Mouse (Mus musculus): ENCODE results near the gene Usf3. TPM values are rescaled to one million over a fixed set of nuclear protein-coding genes. Genes with fewer than 3 reads are reported as not detected.

The Usf3 gene
- polyA plus RNA-seq, 1 experiment: 10.9 TPM

GRCm38 (mm10) chr16:44138979-44139535, 34.0 kb upstream of the Usf3 start:
- no peak for TF ChIP-seq CTCF (IDR thresholded peaks at IDR 0.05; ENCODE audit: insufficient read depth, low read length)
- no peak for TF ChIP-seq POLR2A (IDR thresholded peaks at IDR 0.05; ENCODE audit: borderline replicate concordance, extremely low read depth, low read depth, low read length)
- WGBS: under 1% methylated on average over 25 of the region's 25 CpGs
- DNase-seq: peak; percentile 89
- peaks cover 3% of the 10 kb centered on the region for H3K4me1 ChIP-seq (ENCODE audit: control insufficient read depth, insufficient read depth, low read length)
- H3K4me3 ChIP-seq (replicated peaks; ENCODE audit: extremely low read depth, low read depth, low read length): peak overlapping the region; percentile 82

- peak; percentile 87 for DNase-seq
- peak; percentile 87; the same call in 1 of the 2 replicates for TF ChIP-seq POLR2A (IDR thresholded peaks at IDR 0.05; ENCODE audit: borderline replicate concordance, extremely low read depth, low read depth, low read length)
- TF ChIP-seq CTCF (IDR thresholded peaks at IDR 0.05; ENCODE audit: insufficient read depth, low read length): no peak
- Histone ChIP-seq H3K4me3 (replicated peaks; ENCODE audit: extremely low read depth, low read depth, low read length) (peak within 1 kb of the TSS; percentile 82), H3K4me1 (ENCODE audit: control insufficient read depth, insufficient read depth, low read length) (peaks cover 3% of the 10 kb centered on the region)
- under 1% methylated on average over 68 of the region's 71 CpGs for WGBS
Measured at GRCm38 (mm10) chr16:44139536-44140185, 33.4 kb upstream of the Usf3 start, which contains the start of the genes Atp6v1a and Naa50. Gene Atp6v1a, minus strand, starts transcription at chr16:44139705. Gene Naa50, plus strand, starts transcription at chr16:44139830.

DNA sequence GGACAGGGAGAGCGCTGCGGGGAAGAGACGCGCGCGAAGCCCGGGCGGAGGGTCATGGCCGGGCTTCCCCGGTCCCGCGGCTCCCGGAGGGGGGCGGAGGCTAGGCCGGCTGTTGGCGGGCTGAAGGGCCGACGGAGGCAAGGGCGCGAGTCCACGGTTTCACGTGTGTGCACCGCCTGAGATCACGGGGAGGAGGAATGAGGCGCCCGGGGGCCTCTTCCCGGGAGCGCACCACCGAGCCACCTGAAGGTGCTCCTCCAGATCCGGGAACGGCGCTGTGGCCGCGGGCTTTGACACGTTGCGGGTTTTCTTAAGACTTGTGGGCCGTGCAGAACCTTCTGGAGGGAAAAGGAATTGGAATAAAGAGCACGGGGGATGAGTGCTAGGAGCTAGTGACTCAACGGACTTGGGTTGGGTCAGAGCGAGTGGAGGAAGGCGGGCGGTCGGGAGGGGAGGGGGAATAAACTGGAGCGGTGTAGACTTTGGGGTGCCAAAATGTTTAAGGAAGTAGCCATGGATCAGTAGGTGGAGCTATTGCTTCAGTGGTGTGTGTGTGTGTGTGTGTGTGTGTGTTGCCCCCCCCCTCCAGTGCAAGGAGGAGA, 32.8 kb upstream of the Usf3 start:
- 0 out of 2 replicates have a peak, but pooled peaks have one; percentile 7 for TF ChIP-seq CTCF (IDR thresholded peaks at IDR 0.05; ENCODE audit: insufficient read depth, low read length)
- TF ChIP-seq POLR2A (IDR thresholded peaks at IDR 0.05; ENCODE audit: borderline replicate concordance, extremely low read depth, low read depth, low read length): no peak; the same call in 1 of the 2 replicates
- WGBS: 1% methylated on average over 44 of the region's 44 CpGs
- H3K4me1 ChIP-seq (ENCODE audit: control insufficient read depth, insufficient read depth, low read length): peaks cover 3% of the 10 kb centered on the region
- peak overlapping the region; percentile 65 for H3K4me3 ChIP-seq (replicated peaks; ENCODE audit: extremely low read depth, low read depth, low read length)
- peak; percentile 70 for DNase-seq

DNA sequence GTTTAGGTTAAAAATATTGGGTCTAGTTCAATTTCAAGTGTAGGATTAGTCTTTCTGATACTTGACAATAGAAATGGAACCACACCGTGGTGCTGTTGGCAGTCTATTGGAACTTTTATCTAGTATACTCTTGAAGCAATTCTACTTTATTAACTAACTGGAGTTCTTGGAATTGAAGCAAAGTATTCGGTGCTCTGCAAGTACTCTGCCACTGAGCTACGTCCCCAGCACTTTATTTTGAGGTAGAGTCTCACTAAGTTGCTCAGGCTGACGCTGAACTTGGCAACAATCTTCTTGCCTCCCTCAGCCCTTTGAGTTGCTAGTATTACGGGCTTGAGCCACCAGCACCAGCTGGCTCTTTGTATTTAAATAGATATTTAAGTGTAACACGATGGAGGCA, 31.6 kb upstream of the Usf3 start:
- DNase-seq: no peak
- WGBS: 27% methylated on average over 6 of the region's 6 CpGs
- peaks cover 3% of the 10 kb centered on the region for H3K4me1 ChIP-seq (ENCODE audit: control insufficient read depth, insufficient read depth, low read length)
- no peak overlapping the region for H3K4me3 ChIP-seq (replicated peaks; ENCODE audit: extremely low read depth, low read depth, low read length)
- TF ChIP-seq CTCF (IDR thresholded peaks at IDR 0.05; ENCODE audit: insufficient read depth, low read length) (no peak), POLR2A (IDR thresholded peaks at IDR 0.05; ENCODE audit: borderline replicate concordance, extremely low read depth, low read depth, low read length) (no peak)

DNA sequence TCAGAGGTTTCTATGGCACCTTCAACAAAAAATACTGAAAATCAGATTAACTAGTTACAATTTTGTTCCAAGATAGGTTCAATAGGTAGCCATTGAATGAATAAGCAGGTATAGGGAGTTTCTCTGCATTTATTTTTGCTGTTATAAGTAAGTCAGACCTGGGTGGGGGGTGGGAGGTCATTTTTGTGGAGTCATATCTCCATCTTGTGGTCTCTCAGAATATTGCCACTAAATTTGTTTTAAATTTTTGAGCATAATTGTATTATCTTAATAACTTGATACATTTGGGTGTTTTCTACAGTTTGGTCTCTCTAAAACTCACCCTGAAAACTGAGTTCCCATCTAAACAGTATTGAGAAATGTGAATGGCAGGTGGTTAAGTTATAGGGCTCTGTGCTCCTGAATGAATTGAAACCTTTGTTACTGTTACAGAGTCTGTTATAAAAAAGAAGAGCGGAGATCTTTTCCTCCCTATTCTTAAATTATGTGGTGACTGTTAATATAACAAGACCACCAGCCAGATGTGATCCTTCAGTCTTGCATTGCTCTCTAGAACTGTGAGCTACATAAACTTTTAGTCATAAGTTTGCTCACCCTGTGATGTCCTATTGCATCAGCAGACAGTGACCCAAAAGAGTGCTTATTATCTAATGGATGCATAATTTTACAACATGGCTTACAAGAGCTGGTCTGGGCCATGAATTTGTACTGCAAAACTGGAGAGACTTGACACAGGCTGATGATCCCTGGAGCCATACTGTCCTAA, 23.9 kb upstream of the Usf3 start:
- Histone ChIP-seq H3K4me3 (replicated peaks; ENCODE audit: extremely low read depth, low read depth, low read length) (no peak overlapping the region), H3K4me1 (ENCODE audit: control insufficient read depth, insufficient read depth, low read length) (no peaks in the 10 kb centered on the region)
- no peak for DNase-seq
- TF ChIP-seq CTCF (IDR thresholded peaks at IDR 0.05; ENCODE audit: insufficient read depth, low read length) (no peak), POLR2A (IDR thresholded peaks at IDR 0.05; ENCODE audit: borderline replicate concordance, extremely low read depth, low read depth, low read length) (no peak)
- 90% methylated on average over 1 of the region's 1 CpGs for WGBS

DNA sequence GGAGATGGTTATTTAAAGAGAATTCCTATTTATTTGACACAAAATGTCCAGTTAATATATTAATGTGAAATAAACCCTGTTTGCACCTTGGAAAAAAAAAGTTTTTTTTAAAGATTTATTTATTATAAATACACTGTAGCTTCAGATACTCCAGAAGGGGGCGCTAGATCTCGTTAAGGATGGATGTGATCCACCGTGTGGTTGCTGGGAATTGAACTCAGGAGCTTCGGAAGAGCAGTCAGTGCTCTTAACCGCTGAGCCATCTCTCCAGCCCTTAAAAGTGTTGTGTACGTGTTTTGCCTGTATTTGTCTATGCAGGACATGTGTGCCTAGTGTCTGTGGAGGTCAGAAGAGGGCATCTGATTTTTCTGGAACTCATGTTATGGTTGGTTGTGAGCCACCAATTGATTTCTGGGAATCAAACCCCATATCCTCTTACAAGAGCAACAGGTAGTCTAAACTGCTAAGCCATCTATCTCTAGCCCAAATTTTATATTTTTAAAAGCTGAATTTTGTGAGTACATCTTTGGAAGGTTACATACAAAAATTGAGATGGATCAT, 18.5 kb upstream of the Usf3 start:
- WGBS: 74% methylated on average over 6 of the region's 6 CpGs
- no peak for TF ChIP-seq CTCF (IDR thresholded peaks at IDR 0.05; ENCODE audit: insufficient read depth, low read length)

GRCm38 (mm10) chr16:44159325-44159724, 13.7 kb upstream of the Usf3 start:
- no peak for TF ChIP-seq CTCF (IDR thresholded peaks at IDR 0.05; ENCODE audit: insufficient read depth, low read length)
- TF ChIP-seq POLR2A (IDR thresholded peaks at IDR 0.05; ENCODE audit: borderline replicate concordance, extremely low read depth, low read depth, low read length): no peak
- no peak for DNase-seq
- Histone ChIP-seq H3K4me1 (ENCODE audit: control insufficient read depth, insufficient read depth, low read length) (no peaks in the 10 kb centered on the region), H3K4me3 (replicated peaks; ENCODE audit: extremely low read depth, low read depth, low read length) (no peak overlapping the region)
- 91% methylated on average over 7 of the region's 7 CpGs for WGBS

More for the DNA sequence above, 18.5 kb upstream of the Usf3 start:
- DNase-seq: no peak
- Histone ChIP-seq H3K4me3 (replicated peaks; ENCODE audit: extremely low read depth, low read depth, low read length) (no peak overlapping the region), H3K4me1 (ENCODE audit: control insufficient read depth, insufficient read depth, low read length) (no peaks in the 10 kb centered on the region)

GRCm38 (mm10) chr16:44163831-44164230, 9.2 kb upstream of the Usf3 start:
- no peak overlapping the region for H3K4me3 ChIP-seq (replicated peaks; ENCODE audit: extremely low read depth, low read depth, low read length)
- WGBS: 92% methylated on average over 2 of the region's 2 CpGs
- H3K4me1 ChIP-seq (ENCODE audit: control insufficient read depth, insufficient read depth, low read length): no peaks in the 10 kb centered on the region
- no peak for DNase-seq
- TF ChIP-seq POLR2A (IDR thresholded peaks at IDR 0.05; ENCODE audit: borderline replicate concordance, extremely low read depth, low read depth, low read length): no peak
- no peak for TF ChIP-seq CTCF (IDR thresholded peaks at IDR 0.05; ENCODE audit: insufficient read depth, low read length)

GRCm38 (mm10) chr16:44165182-44165581, 7.9 kb upstream of the Usf3 start:
- TF ChIP-seq CTCF (IDR thresholded peaks at IDR 0.05; ENCODE audit: insufficient read depth, low read length): no peak
- no peak for TF ChIP-seq POLR2A (IDR thresholded peaks at IDR 0.05; ENCODE audit: borderline replicate concordance, extremely low read depth, low read depth, low read length)
- no peak for DNase-seq
- Histone ChIP-seq H3K4me3 (replicated peaks; ENCODE audit: extremely low read depth, low read depth, low read length) (no peak overlapping the region), H3K4me1 (ENCODE audit: control insufficient read depth, insufficient read depth, low read length) (no peaks in the 10 kb centered on the region)
- 44% methylated on average over 3 of the region's 3 CpGs for WGBS

Measured in lung, adult 2 months (tissue).